Mouse (Mus musculus) embryonic facial prominence, embryonic 14.5 days (tissue): ENCODE results near the gene Urb1. TPM values are rescaled to one million over a fixed set of nuclear protein-coding genes. Genes with fewer than 3 reads are reported as not detected.

ENCODE experiments used
- ATAC-seq: fragments of 200-750 bp; cut with Nextera tagmentation; 2 replicates; pipeline ENCODE4 v1.8.0; 2017; ENCODE audit warnings: low read depth, moderate number of reproducible peaks, moderate TSS enrichment
- DNase-seq: peaks from one replicate; pipeline ENCODE4 v3.0.0-alpha.2; 2015; ENCODE audit warnings: low spot score
- H3K27ac ChIP-seq: fragments of 300-500 bp; sonication (generic); replicated peaks from 2 replicates; pipeline ENCODE4 v1.5.1; 2014; ENCODE audit warnings: low read depth, mild to moderate bottlenecking, low read length, moderate library complexity
- H3K27me3 ChIP-seq: fragments of 300-500 bp; sonication (generic); replicated peaks from 2 replicates; pipeline ENCODE4 v1.6.1; 2014; ENCODE audit warnings: low read length; ENCODE audit not compliant: control insufficient read depth, insufficient read depth
- H3K36me3 ChIP-seq: fragments of 300-500 bp; sonication (generic); 2 replicates; pipeline ENCODE4 v1.6.1; 2014; ENCODE audit warnings: low read length, mixed read lengths; ENCODE audit not compliant: control insufficient read depth, insufficient read depth
- H3K4me1 ChIP-seq: fragments of 300-500 bp; sonication (generic); 2 replicates; pipeline ENCODE4 v1.6.1; 2014; ENCODE audit warnings: antibody characterized with exemption, low read length; ENCODE audit not compliant: control insufficient read depth, insufficient read depth
- H3K4me2 ChIP-seq: fragments of 300-500 bp; sonication (generic); 2 replicates; pipeline ENCODE4 v1.6.1; 2014; ENCODE audit warnings: low read depth, mild to moderate bottlenecking, low read length, moderate library complexity, mixed read lengths
- H3K4me3 ChIP-seq: fragments of 300-500 bp; sonication (generic); 2 replicates; pipeline ENCODE4 v1.5.1; 2014; ENCODE audit warnings: low read depth, mild to moderate bottlenecking, low read length
- H3K9ac ChIP-seq: fragments of 300-500 bp; sonication (generic); 2 replicates; pipeline ENCODE4 v1.6.1; 2014; ENCODE audit warnings: low read depth, mild to moderate bottlenecking, low read length, moderate library complexity, mixed read lengths
- H3K9me3 ChIP-seq: fragments of 300-500 bp; sonication (generic); 2 replicates; pipeline ENCODE4 v1.6.1; 2016; ENCODE audit warnings: low read length; ENCODE audit not compliant: control insufficient read depth
- WGBS: fragments of 180-500 bp; shearing (Covaris S2); extraction: QIAGEN DNeasy Blood & Tissue Kit; methylation state at CpG from one replicate; pipeline ENCODE4 v1.1.7; 2014; 5-methylcytosine and 5-hydroxymethylcytosine counted together
- polyA plus RNA-seq: library from polyadenylated mRNA; unstranded; fragments of >200 nt; fragmentation: Nextera tagmentation; extraction: Ambion mirVana; gene quantifications from 2 replicates; pipeline ENCODE4 v1.2.1, GENCODE M21; 2014

Urb1 gene
- polyA plus RNA-seq, 1 experiment from 2014 or later = 11.6 TPM

DNA sequence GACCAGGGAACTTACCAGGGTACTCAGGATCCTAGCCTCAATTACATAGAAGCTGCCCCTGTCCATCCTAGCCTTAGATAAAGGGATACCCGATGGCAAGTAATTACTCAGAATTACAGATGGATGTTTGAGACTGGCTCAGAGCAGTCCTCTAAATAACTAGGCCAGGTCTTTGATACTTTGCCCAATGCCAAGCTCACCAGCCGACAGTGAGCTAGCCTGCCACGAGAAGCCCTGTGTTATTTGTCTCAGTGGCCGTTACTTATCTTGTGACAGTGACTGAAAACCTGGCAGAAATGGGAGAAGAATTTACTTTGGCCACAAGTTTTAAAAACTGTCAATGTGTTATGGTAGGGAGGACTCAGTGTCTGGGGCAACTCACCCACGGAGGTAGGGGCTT lies 1.9 kb upstream of the Urb1 start:
- Histone ChIP-seq H3K4me1 (0 out of 2 replicates have a peak, but pooled peaks cover 7% of the 10 kb centered on the region), H3K4me2 (no peak overlapping the region), H3K36me3 (no peaks in the 10 kb centered on the region), H3K9ac (no peak overlapping the region), H3K27me3 (no peaks in the 10 kb centered on the region), H3K9me3 (no peaks in the 10 kb centered on the region), H3K27ac (no peak overlapping the region), H3K4me3 (no peak overlapping the region)
- 72% methylated on average over 5 of the region's 5 CpGs for WGBS
- ATAC-seq = no peak
- no peak for DNase-seq

- Histone ChIP-seq H3K27me3 (no peaks in the 10 kb centered on the region), H3K9me3 (no peaks in the 10 kb centered on the region), H3K4me1 (0 out of 2 replicates have a peak, but pooled peaks cover 7% of the 10 kb centered on the region), H3K9ac (peak overlapping the region; percentile 60), H3K27ac (peak overlapping the region; percentile 24), H3K4me2 (peak overlapping the region; percentile 82), H3K4me3 (peak overlapping the region; percentile 68), H3K36me3 (no peaks in the 10 kb centered on the region)
- ATAC-seq (peak; percentile 2; the same call in 1 of the 2 replicates), DNase-seq (no peak)
- WGBS = 43% methylated on average over 11 of the region's 11 CpGs
Measured at GRCm38 (mm10) chr16:90810716-90811256, 573 bp upstream of the Urb1 start.

- peaks cover 44% of the 10 kb centered on the region for H3K36me3 ChIP-seq
- 95% methylated on average over 5 of the region's 5 CpGs for WGBS
Measured at GRCm38 (mm10) chr16:90804466-90804865, 5.7 kb downstream of the Urb1 start.

DNA sequence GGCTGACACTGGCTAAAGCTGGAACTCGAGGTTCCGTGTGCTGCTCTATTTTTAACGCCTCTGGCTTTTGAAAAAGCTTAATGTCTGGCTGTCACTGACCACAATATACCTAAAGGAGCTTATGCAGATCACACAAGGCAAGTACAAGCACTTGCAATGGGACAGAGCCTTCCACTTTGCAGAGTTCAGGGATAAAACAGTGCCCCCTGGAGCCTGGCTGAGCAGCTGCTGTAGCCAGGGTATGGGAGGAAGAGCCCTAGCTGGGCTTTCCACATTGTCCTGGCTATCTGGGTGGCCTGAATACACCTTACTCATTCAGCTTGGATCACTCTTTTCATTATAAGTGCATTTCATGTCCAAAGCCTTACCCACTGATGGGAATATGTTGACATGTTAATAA lies 8.3 kb downstream of the Urb1 start:
- Histone ChIP-seq H3K9ac (no peak overlapping the region), H3K36me3 (peaks cover 59% of the 10 kb centered on the region), H3K9me3 (no peaks in the 10 kb centered on the region), H3K27ac (no peak overlapping the region), H3K4me2 (no peak overlapping the region), H3K4me1 (no peaks in the 10 kb centered on the region), H3K4me3 (no peak overlapping the region), H3K27me3 (no peaks in the 10 kb centered on the region)
- no peak for DNase-seq
- 85% methylated on average over 3 of the region's 3 CpGs for WGBS
- no peak for ATAC-seq

More at GRCm38 (mm10) chr16:90804466-90804865, 5.7 kb downstream of the Urb1 start:
- ATAC-seq (no peak), DNase-seq (no peak)
- Histone ChIP-seq H3K9me3 (no peaks in the 10 kb centered on the region), H3K27ac (no peak overlapping the region), H3K4me3 (no peak overlapping the region), H3K9ac (no peak overlapping the region), H3K4me1 (0 out of 2 replicates have a peak, but pooled peaks cover 2% of the 10 kb centered on the region), H3K4me2 (no peak overlapping the region), H3K27me3 (no peaks in the 10 kb centered on the region)

DNA sequence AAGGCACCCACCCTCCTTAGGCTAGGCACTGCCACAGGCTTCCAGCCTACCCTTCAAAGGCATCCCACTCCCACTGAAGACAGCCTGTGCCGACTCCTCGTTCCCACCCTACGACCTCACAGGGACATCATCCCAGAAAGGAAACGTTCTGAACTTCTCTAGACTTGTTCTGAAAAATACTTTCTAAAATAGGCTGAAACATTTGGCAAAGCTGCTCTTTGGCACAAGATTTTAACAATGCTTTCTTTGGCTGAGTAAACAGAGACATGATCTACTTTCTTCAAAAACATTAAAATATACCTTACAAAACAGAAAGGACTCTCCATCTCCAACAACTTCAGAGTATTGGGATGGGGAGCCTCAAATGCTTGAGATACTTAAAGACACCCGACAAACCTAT lies 9.0 kb downstream of the Urb1 start:
- Histone ChIP-seq H3K27ac (no peak overlapping the region), H3K27me3 (no peaks in the 10 kb centered on the region), H3K9ac (no peak overlapping the region), H3K36me3 (peaks cover 65% of the 10 kb centered on the region), H3K9me3 (no peaks in the 10 kb centered on the region), H3K4me1 (no peaks in the 10 kb centered on the region), H3K4me2 (no peak overlapping the region), H3K4me3 (no peak overlapping the region)
- no peak for ATAC-seq
- 89% methylated on average over 5 of the region's 5 CpGs for WGBS
- DNase-seq = no peak

- Histone ChIP-seq H3K4me2 (no peak overlapping the region), H3K4me3 (no peak overlapping the region), H3K9me3 (no peaks in the 10 kb centered on the region), H3K27me3 (no peaks in the 10 kb centered on the region), H3K4me1 (no peaks in the 10 kb centered on the region), H3K9ac (no peak overlapping the region), H3K27ac (no peak overlapping the region), H3K36me3 (peaks cover 78% of the 10 kb centered on the region)
- no peak for ATAC-seq
- DNase-seq = no peak
- WGBS = 84% methylated on average over 10 of the region's 10 CpGs
Measured at GRCm38 (mm10) chr16:90799840-90800239, 10.4 kb downstream of the Urb1 start.

GRCm38 (mm10) chr16:90798848-90799247 lies 11.4 kb downstream of the Urb1 start:
- Histone ChIP-seq H3K4me1 (no peaks in the 10 kb centered on the region), H3K4me2 (no peak overlapping the region), H3K27me3 (no peaks in the 10 kb centered on the region), H3K27ac (no peak overlapping the region), H3K4me3 (no peak overlapping the region), H3K9ac (no peak overlapping the region), H3K9me3 (no peaks in the 10 kb centered on the region), H3K36me3 (peaks cover 79% of the 10 kb centered on the region)
- no peak for ATAC-seq
- no peak for DNase-seq
- WGBS = 89% methylated on average over 5 of the region's 5 CpGs

- H3K4me2 ChIP-seq = no peak overlapping the region
- ATAC-seq (no peak), DNase-seq (no peak)
- H3K36me3 ChIP-seq = peaks cover 79% of the 10 kb centered on the region
- H3K4me1 ChIP-seq = no peaks in the 10 kb centered on the region
- no peak overlapping the region for H3K9ac ChIP-seq
- no peak overlapping the region for H3K4me3 ChIP-seq
- H3K9me3 ChIP-seq = no peaks in the 10 kb centered on the region
- no peaks in the 10 kb centered on the region for H3K27me3 ChIP-seq
- no peak overlapping the region for H3K27ac ChIP-seq
- 87% methylated on average over 8 of the region's 8 CpGs for WGBS
Measured at GRCm38 (mm10) chr16:90798446-90798845, 11.8 kb downstream of the Urb1 start.

DNA sequence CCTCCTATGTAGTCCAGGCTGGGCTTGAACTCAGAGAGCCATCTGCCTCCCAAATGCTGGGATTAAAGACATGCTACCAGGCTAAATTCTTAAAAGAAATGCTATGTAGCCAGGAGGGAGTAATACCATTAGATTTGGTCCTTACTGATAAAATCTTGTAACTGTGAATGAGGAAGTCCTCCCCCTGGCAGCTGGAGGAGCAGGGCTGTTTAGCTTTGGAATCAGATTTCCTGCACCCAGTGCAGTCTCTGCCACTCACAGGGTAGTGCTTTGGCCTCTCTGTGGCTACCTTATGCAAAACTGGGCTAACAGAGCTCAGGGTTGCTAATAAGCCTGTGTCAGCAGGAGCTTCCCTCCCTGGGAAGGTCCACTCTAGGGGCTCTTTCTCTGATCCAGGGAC lies 15.5 kb downstream of the Urb1 start:
- ATAC-seq = no peak
- H3K27ac ChIP-seq = no peak overlapping the region

More for the DNA sequence above, 15.5 kb downstream of the Urb1 start:
- peaks cover 82% of the 10 kb centered on the region for H3K36me3 ChIP-seq
- no peaks in the 10 kb centered on the region for H3K9me3 ChIP-seq
- no peaks in the 10 kb centered on the region for H3K4me1 ChIP-seq
- no peak for DNase-seq
- no peak overlapping the region for H3K4me3 ChIP-seq
- no peaks in the 10 kb centered on the region for H3K27me3 ChIP-seq
- no peak overlapping the region for H3K9ac ChIP-seq
- no peak overlapping the region for H3K4me2 ChIP-seq
